Mouse (Mus musculus) testis, adult 2 months (tissue): ENCODE measurements around the gene Sf1.
A peak's percentile ranks its signal among the peaks of the same experiment; 100 is the strongest.

Experiments
- CTCF ChIP-seq: fragments of 200-500 bp; IDR thresholded peaks from 2 replicates; pipeline ENCODE4 v1.5.1; 2012; ENCODE audit warnings: low read depth, mild to moderate bottlenecking, inconsistent platforms, low read length, moderate library complexity; ENCODE audit not compliant: control insufficient read depth, insufficient read depth, insufficient replicate concordance
- POLR2A ChIP-seq: fragments of 200-500 bp; IDR thresholded peaks from 2 replicates; pipeline ENCODE4 v1.6.1; 2012; ENCODE audit warnings: low read depth, mild to moderate bottlenecking, inconsistent platforms, low read length, moderate library complexity; ENCODE audit not compliant: control insufficient read depth

GRCm38 (mm10) chr19:6334673-6335457, 28.6 kb upstream of the Sf1 start, which contains the start of gene Men1:
- TF ChIP-seq POLR2A (peak; percentile 71), CTCF (no peak)
